In the genomic region with DNA sequence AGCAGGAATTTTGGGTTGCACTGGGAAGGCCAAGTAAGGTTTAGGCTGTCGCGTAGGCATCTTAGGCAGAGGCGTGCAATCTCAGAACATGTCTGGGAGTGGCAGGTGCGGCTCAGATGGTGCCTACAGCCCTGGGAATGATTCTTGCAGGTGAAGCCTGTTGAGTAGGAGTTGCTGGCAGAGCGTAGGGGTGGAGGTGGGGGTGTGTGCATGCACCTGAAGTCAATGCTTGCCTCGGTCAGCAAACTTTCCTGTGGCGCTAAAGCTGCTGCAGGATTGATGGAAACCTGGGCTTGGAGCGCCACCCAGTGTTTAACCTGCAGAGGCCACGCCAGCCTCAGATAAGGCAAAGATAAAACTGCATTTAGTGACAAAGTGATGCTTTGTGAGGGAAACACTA, we compare ENCODE assay signal across 8 mouse cellular contexts.
DNase-seq lines count a peak whose midpoint lies in the region; ATAC-seq and TF ChIP-seq lines count a peak whose summit lies in the region.

No protein-coding gene starts in this region.

- no peaks in the 10 kb centered on the region for H3K36me3 ChIP-seq in midbrain, embryonic 11.5 days (ENCODE audit: control insufficient read depth, insufficient read depth, low read length)
- H3K36me3 ChIP-seq in spleen, adult 2 months (ENCODE audit: control insufficient read depth, insufficient read depth, low read length): no peaks in the 10 kb centered on the region

- peak; percentile 73 for DNase-seq in gastrocnemius, adult 2 months
- DNase-seq in gastrocnemius, adult 8-10 months (ENCODE audit: low spot score in 2 of 2): no peak
- peak; percentile 87 to 89 for DNase-seq in cerebellum, postnatal 14 days
- peak; percentile 60 for DNase-seq in gastrocnemius, postnatal 14 days
- peak; percentile 65 for DNase-seq in kidney, adult 18-20 months
- DNase-seq in left cerebral cortex, postnatal 4 days: peak; percentile 73
- peak; percentile 96 for DNase-seq in midbrain, embryonic 11.5 days (ENCODE audit: low spot score, missing footprints)
- peak; percentile 14 to 42 for DNase-seq in spleen, adult 2 months (ENCODE audit: low read depth in 1 of 2, low spot score in 2 of 2)

- H3K27me3 ChIP-seq in midbrain, embryonic 11.5 days (ENCODE audit: control insufficient read depth, insufficient read depth, low read length): peaks cover 3% of the 10 kb centered on the region; the same call in 1 of the 2 replicates
- no peaks in the 10 kb centered on the region for H3K27me3 ChIP-seq in spleen, adult 2 months (ENCODE audit: control insufficient read depth, insufficient read depth, low read length)

- no peaks in the 10 kb centered on the region for H3K9me3 ChIP-seq in midbrain, embryonic 11.5 days (ENCODE audit: control insufficient read depth, low read length)

- peak overlapping the region; percentile 14; the same call in 1 of the 2 replicates for H3K9ac ChIP-seq in midbrain, embryonic 11.5 days (ENCODE audit: low read length)

- peak overlapping the region; percentile 10 for H3K4me3 ChIP-seq in gastrocnemius, adult 2 months
- H3K4me3 ChIP-seq in midbrain, embryonic 11.5 days (ENCODE audit: low read depth, low read length): peak overlapping the region; percentile 18; the same call in 1 of the 2 replicates
- no peak overlapping the region for H3K4me3 ChIP-seq in spleen, adult 2 months (ENCODE audit: extremely low read depth, insufficient read depth, insufficient read length)

- H3K27ac ChIP-seq in gastrocnemius, adult 2 months: no peak overlapping the region
- H3K27ac ChIP-seq in midbrain, embryonic 11.5 days (ENCODE audit: low read depth, low read length): no peak overlapping the region
- no peak overlapping the region for H3K27ac ChIP-seq in spleen, adult 2 months (ENCODE audit: insufficient read depth, low read length)

- ATAC-seq in midbrain, embryonic 11.5 days (ENCODE audit: low FRiP score): peak; percentile 44; the same call in 1 of the 2 replicates

- peak; percentile 94 for TF ChIP-seq CTCF in gastrocnemius, adult 2 months (IDR thresholded peaks at IDR 0.05)
- peak; percentile 77; the same call in 1 of the 2 replicates for TF ChIP-seq CTCF in spleen, adult 2 months (IDR thresholded peaks at IDR 0.05; ENCODE audit: extremely low read depth, insufficient read depth, insufficient read length, insufficient replicate concordance)

- 0 out of 2 replicates have a peak, but pooled peaks cover 2% of the 10 kb centered on the region for H3K4me1 ChIP-seq in midbrain, embryonic 11.5 days (ENCODE audit: control insufficient read depth, insufficient read depth, low read length)
- H3K4me1 ChIP-seq in spleen, adult 2 months (ENCODE audit: control insufficient read depth, insufficient read depth, insufficient read length): no peaks in the 10 kb centered on the region

- 4% methylated on average over 9 of the region's 9 CpGs for WGBS in midbrain, embryonic 11.5 days
- 16% methylated on average over 9 of the region's 9 CpGs for WGBS in spleen, adult 2 months

- intact Hi-C loops in gastrocnemius, adult 2 months (cut with DNase I): no loop called here
- intact Hi-C loops in gastrocnemius, postnatal 14 days (cut with DNase I; ENCODE audit: low total_unique reads): no loop called here
- intact Hi-C loops in left cerebral cortex, postnatal 4 days (cut with DNase I): no loop called here

- peak overlapping the region; percentile 37 for H3K4me2 ChIP-seq in midbrain, embryonic 11.5 days

- no peak for TF ChIP-seq POLR2A in spleen, adult 2 months (IDR thresholded peaks at IDR 0.05; ENCODE audit: low read depth, low read length)

Comparison
In these comparisons a context has a peak if more than half of its experiments do, and no peak if none do; other contexts are left out.
1. DNase-seq: peak in gastrocnemius, adult 2 months (single experiment), cerebellum, postnatal 14 days (2 of 2), gastrocnemius, postnatal 14 days (single experiment), kidney, adult 18-20 months (single experiment), left cerebral cortex, postnatal 4 days (single experiment), midbrain, embryonic 11.5 days (single experiment) and spleen, adult 2 months (2 of 2); none in gastrocnemius, adult 8-10 months (0 of 2).